Mouse (Mus musculus) thymus, adult 2 months (tissue): Measurements from ENCODE around the gene Mbd5. TPM values are rescaled to one million over a fixed set of nuclear protein-coding genes. Genes with fewer than 3 reads are reported as not detected.

Experiments used
- DNase-seq: peaks from one replicate; pipeline ENCODE4 v3.0.0; 2021
- H3K27ac ChIP-seq: fragments of 200-500 bp; 2 replicates; pipeline ENCODE4 v1.5.1; 2012; ENCODE audit warnings: low read length, control low read depth; ENCODE audit not compliant: control insufficient read depth, insufficient read depth
- H3K27me3 ChIP-seq: fragments of 200-500 bp; 2 replicates; pipeline ENCODE4 v1.6.1; 2012; ENCODE audit warnings: mild to moderate bottlenecking, low read length, moderate library complexity, mixed read lengths; ENCODE audit not compliant: control insufficient read depth, insufficient read depth
- H3K36me3 ChIP-seq: fragments of 200-500 bp; 2 replicates; pipeline ENCODE4 v1.6.1; 2012; ENCODE audit warnings: mild to moderate bottlenecking, low read length, moderate library complexity; ENCODE audit not compliant: control insufficient read depth, insufficient read depth
- H3K4me1 ChIP-seq: fragments of 200-500 bp; replicated peaks from 2 replicates; pipeline ENCODE4 v1.6.1; 2012; ENCODE audit warnings: low read length; ENCODE audit not compliant: control insufficient read depth, insufficient read depth
- H3K4me3 ChIP-seq: fragments of 200-500 bp; 2 replicates; pipeline ENCODE4 v1.5.1; 2012; ENCODE audit warnings: mild to moderate bottlenecking, low read length, control low read depth, moderate library complexity; ENCODE audit not compliant: control insufficient read depth, insufficient read depth
- CTCF ChIP-seq: fragments of 200-500 bp; IDR thresholded peaks from 2 replicates; pipeline ENCODE4 v1.5.1; 2012; ENCODE audit warnings: mild to moderate bottlenecking, control low read depth, low read length, moderate library complexity, borderline replicate concordance; ENCODE audit not compliant: control insufficient read depth, poor library complexity, insufficient read depth; ENCODE audit errors: extremely low read depth
- POLR2A ChIP-seq: fragments of 200-500 bp; IDR thresholded peaks from 2 replicates; pipeline ENCODE4 v1.6.1; 2012; ENCODE audit warnings: mild to moderate bottlenecking, low read length, control low read depth, moderate library complexity; ENCODE audit not compliant: control insufficient read depth, poor library complexity, insufficient read depth; ENCODE audit errors: extremely low read depth
- WGBS: fragments of 180-500 bp; shearing (Covaris S2); methylation state at CpG from one replicate; pipeline ENCODE4 v1.1.7; 2018; 5-methylcytosine and 5-hydroxymethylcytosine counted together
- polyA plus RNA-seq: library from polyadenylated mRNA; depleted of rRNA; stranded (reverse); fragments of >200 nt; gene quantifications from 2 replicates; pipeline ENCODE4 v1.2.3, GENCODE M21; 2012

Gene Mbd5
- polyA plus RNA-seq, 1 experiment: 10.7 TPM

- H3K4me1 ChIP-seq: no peaks in the 10 kb centered on the region
- H3K36me3 ChIP-seq: no peaks in the 10 kb centered on the region
- no peak for DNase-seq
- TF ChIP-seq POLR2A: no peak
- TF ChIP-seq CTCF: no peak
- H3K27ac ChIP-seq: no peak overlapping the region
- no peaks in the 10 kb centered on the region for H3K27me3 ChIP-seq
- WGBS: 89% methylated on average over 4 of the region's 4 CpGs
- H3K4me3 ChIP-seq: no peak overlapping the region
These were observed 135.7 kb downstream of the Mbd5 start for GRCm38 (mm10) chr2:49084966-49085365.

DNA sequence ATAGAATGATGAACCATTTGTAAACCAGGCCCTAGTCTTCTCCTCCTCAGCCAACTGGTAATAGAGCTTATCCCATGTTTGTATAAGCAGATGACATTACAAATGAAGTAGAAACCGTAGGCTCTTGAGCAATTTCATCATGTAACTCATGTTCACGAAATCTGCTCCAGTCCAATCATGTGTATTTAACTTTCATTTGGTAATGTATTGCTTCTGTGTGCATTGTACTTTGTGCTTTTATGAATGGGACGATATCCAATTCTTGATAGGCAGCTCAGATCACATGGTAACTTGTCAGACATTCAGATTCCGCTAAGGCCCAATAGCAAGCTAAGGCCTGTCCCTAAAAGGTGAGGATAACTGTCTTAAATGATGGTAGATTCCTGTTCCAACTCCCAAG, 141.5 kb downstream of the Mbd5 start:
- no peaks in the 10 kb centered on the region for H3K27me3 ChIP-seq
- H3K36me3 ChIP-seq: no peaks in the 10 kb centered on the region
- TF ChIP-seq CTCF: no peak
- TF ChIP-seq POLR2A: no peak
- H3K4me1 ChIP-seq: no peaks in the 10 kb centered on the region
- H3K27ac ChIP-seq: no peak overlapping the region
- no peak overlapping the region for H3K4me3 ChIP-seq
- no peak for DNase-seq
- WGBS: 96% methylated on average over 4 of the region's 4 CpGs

- no peak overlapping the region for H3K4me3 ChIP-seq
- no peak for DNase-seq
- H3K27ac ChIP-seq: no peak overlapping the region
These were observed 147.5 kb downstream of the Mbd5 start for GRCm38 (mm10) chr2:49096765-49097164.

GRCm38 (mm10) chr2:49108906-49109305, 159.6 kb downstream of the Mbd5 start:
- TF ChIP-seq POLR2A (no peak), CTCF (no peak)

More at GRCm38 (mm10) chr2:49096765-49097164, 147.5 kb downstream of the Mbd5 start:
- TF ChIP-seq POLR2A (no peak), CTCF (no peak)
- H3K27me3 ChIP-seq: no peaks in the 10 kb centered on the region
- no peaks in the 10 kb centered on the region for H3K36me3 ChIP-seq
- H3K4me1 ChIP-seq: no peaks in the 10 kb centered on the region

DNA sequence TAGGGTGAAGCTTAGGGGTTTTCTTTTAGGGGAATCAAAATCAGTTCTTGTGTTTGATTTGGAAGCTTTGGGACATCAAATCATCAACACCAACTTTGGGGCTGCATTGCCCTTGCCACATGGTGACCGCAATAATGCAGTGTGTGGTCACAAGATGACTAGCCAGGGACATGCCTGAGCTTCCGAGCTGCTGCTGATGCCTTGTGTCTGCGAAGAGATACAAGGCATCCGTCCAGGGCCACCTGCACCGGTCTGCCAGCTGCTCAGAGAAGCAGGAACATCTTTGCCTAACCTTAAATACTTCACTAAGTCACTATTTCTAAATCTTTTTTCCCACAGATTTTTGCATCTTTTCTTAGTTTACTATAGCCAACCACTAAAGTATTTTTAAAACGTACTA, 170.6 kb downstream of the Mbd5 start:
- H3K27me3 ChIP-seq: no peaks in the 10 kb centered on the region
- H3K4me3 ChIP-seq: no peak overlapping the region
- TF ChIP-seq CTCF (no peak), POLR2A (no peak)
- no peak for DNase-seq
- H3K36me3 ChIP-seq: 0 out of 2 replicates have a peak, but pooled peaks cover 4% of the 10 kb centered on the region
- no peak overlapping the region for H3K27ac ChIP-seq
- 96% methylated on average over 6 of the region's 6 CpGs for WGBS
- no peaks in the 10 kb centered on the region for H3K4me1 ChIP-seq

More at GRCm38 (mm10) chr2:49108906-49109305, 159.6 kb downstream of the Mbd5 start:
- H3K27ac ChIP-seq: no peak overlapping the region
- no peaks in the 10 kb centered on the region for H3K36me3 ChIP-seq
- H3K4me1 ChIP-seq: no peaks in the 10 kb centered on the region
- DNase-seq: no peak
- H3K4me3 ChIP-seq: no peak overlapping the region
- no peaks in the 10 kb centered on the region for H3K27me3 ChIP-seq

GRCm38 (mm10) chr2:49121603-49122002, 172.3 kb downstream of the Mbd5 start:
- H3K27me3 ChIP-seq: no peaks in the 10 kb centered on the region
- WGBS: 71% methylated on average over 3 of the region's 3 CpGs
- TF ChIP-seq POLR2A: no peak
- no peak for TF ChIP-seq CTCF
- 0 out of 2 replicates have a peak, but pooled peaks cover 4% of the 10 kb centered on the region for H3K36me3 ChIP-seq
- no peak for DNase-seq
- H3K27ac ChIP-seq: no peak overlapping the region
- H3K4me1 ChIP-seq: no peaks in the 10 kb centered on the region
- no peak overlapping the region for H3K4me3 ChIP-seq

DNA sequence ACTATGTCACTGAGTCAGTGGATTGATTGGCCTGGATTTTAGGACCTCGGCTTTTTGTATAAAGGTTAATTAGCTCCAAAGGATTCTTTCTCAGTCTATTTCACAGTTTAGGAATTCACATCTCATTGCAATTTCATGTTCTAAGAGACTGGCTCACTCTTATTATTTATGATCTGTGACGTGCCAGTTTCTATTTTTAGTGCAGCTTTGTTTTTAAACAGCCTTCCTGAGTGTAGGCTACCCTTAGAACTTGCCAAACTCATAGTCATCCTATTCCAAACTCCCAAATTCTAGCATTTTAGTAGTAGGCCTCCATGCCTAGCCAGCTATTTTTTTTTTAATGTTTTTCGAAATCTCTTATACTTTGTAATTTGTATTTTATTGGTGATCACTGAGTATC, 192.9 kb downstream of the Mbd5 start:
- Histone ChIP-seq H3K27ac (no peak overlapping the region), H3K27me3 (no peaks in the 10 kb centered on the region), H3K36me3 (no peaks in the 10 kb centered on the region), H3K4me1 (no peaks in the 10 kb centered on the region), H3K4me3 (no peak overlapping the region)
- TF ChIP-seq CTCF: no peak
- no peak for TF ChIP-seq POLR2A
- WGBS: 94% methylated on average over 3 of the region's 3 CpGs
- DNase-seq: no peak
